Mouse (Mus musculus) neural tube, embryonic 14.5 days (tissue): Measurements from ENCODE around the gene Sptlc2. TPM values are rescaled to one million over a fixed set of nuclear protein-coding genes. Genes with fewer than 3 reads are reported as not detected.

Experiments used
- ATAC-seq: fragments of 200-750 bp; cut with Nextera tagmentation; 2 replicates; pipeline ENCODE4 v1.8.0; 2017; ENCODE audit warnings: low read depth, mild to moderate bottlenecking, moderate TSS enrichment, moderate library complexity
- H3K27ac ChIP-seq: fragments of 300-500 bp; sonication (generic); 2 replicates; pipeline ENCODE4 v1.5.1; 2014; ENCODE audit warnings: low read depth, mild to moderate bottlenecking, control low read depth, low read length, moderate library complexity, mixed read lengths
- H3K27me3 ChIP-seq: fragments of 300-500 bp; sonication (generic); 2 replicates; pipeline ENCODE4 v1.6.1; 2014; ENCODE audit warnings: low read length; ENCODE audit not compliant: control insufficient read depth, insufficient read depth
- H3K36me3 ChIP-seq: fragments of 300-500 bp; sonication (generic); 2 replicates; pipeline ENCODE4 v1.6.1; 2014; ENCODE audit warnings: low read length, mixed read lengths; ENCODE audit not compliant: control insufficient read depth, insufficient read depth
- H3K4me1 ChIP-seq: fragments of 300-500 bp; sonication (generic); 2 replicates; pipeline ENCODE4 v1.6.1; 2014; ENCODE audit warnings: low read length; ENCODE audit not compliant: control insufficient read depth, insufficient read depth
- H3K4me2 ChIP-seq: fragments of 300-500 bp; sonication (generic); 2 replicates; pipeline ENCODE4 v1.6.1; 2014; ENCODE audit warnings: mild to moderate bottlenecking, low read depth, low read length, control low read depth
- H3K4me3 ChIP-seq: fragments of 300-500 bp; sonication (generic); 2 replicates; pipeline ENCODE4 v1.5.1; 2014; ENCODE audit warnings: low read depth, low read length, control low read depth, mixed read lengths
- H3K9ac ChIP-seq: fragments of 300-500 bp; sonication (generic); replicated peaks from 2 replicates; pipeline ENCODE4 v1.6.1; 2014; ENCODE audit warnings: low read depth, mild to moderate bottlenecking, control low read depth, low read length, mixed read lengths
- H3K9me3 ChIP-seq: fragments of 300-500 bp; sonication (generic); 2 replicates; pipeline ENCODE4 v1.6.1; 2016; ENCODE audit warnings: low read length; ENCODE audit not compliant: control insufficient read depth
- WGBS: fragments of 180-500 bp; shearing (Covaris S2); extraction: QIAGEN DNeasy Blood & Tissue Kit; methylation state at CpG from one replicate; pipeline ENCODE4 v1.1.7; 2014; 5-methylcytosine and 5-hydroxymethylcytosine counted together
- polyA plus RNA-seq: library from polyadenylated mRNA; unstranded; fragments of >200 nt; fragmentation: Nextera tagmentation; extraction: Ambion mirVana; gene quantifications from 2 replicates; pipeline ENCODE4 v1.2.1, GENCODE M21; 2014

Gene Sptlc2
- polyA plus RNA-seq, 1 experiment from 2014 or later: 81.8 TPM

DNA sequence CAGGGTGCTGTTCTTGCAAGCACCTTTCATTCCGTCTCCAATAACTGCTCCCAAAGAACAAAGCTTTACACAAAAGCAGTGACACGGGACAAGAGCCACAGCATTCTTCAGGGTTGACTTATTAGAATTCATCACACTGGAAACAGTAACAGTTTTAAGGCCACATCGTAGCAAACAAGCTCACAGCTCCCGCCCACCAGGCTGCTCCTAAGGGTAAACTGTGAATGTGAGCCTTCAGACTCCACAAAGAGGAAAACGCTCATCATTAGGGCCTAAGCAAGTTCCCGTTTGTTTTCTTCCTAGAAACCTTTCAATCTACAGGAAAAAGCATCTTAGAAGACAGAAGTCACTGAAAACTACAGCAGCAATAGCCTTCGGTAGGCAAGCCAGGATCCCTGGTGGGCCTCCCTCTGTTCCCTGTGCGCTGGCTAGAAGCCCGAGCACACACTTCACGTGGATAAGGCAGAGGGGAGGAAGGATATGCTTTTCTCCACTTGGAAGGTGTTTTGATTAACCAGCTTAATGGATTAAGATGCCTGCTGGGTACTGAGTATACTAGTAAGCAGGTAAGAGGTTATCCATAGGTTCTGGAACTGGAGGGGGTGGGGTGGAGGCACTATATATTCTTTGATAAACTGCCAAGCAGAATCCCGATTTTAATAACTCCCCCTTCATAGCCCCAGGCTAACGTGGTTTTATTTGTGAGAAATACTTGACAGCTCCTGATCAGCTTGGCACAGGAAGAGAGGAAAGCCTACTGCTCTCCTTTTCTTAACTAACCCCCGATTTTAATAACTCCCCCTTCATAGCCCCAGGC is 82.2 kb downstream of the Sptlc2 start:
- H3K4me3 ChIP-seq: no peak overlapping the region
- ATAC-seq: no peak
- H3K36me3 ChIP-seq: peaks cover 9% of the 10 kb centered on the region
- no peak overlapping the region for H3K9ac ChIP-seq
- no peaks in the 10 kb centered on the region for H3K4me1 ChIP-seq
- no peaks in the 10 kb centered on the region for H3K27me3 ChIP-seq
- H3K4me2 ChIP-seq: no peak overlapping the region
- no peaks in the 10 kb centered on the region for H3K9me3 ChIP-seq
- no peak overlapping the region for H3K27ac ChIP-seq
- 34% methylated on average over 13 of the region's 13 CpGs for WGBS

DNA sequence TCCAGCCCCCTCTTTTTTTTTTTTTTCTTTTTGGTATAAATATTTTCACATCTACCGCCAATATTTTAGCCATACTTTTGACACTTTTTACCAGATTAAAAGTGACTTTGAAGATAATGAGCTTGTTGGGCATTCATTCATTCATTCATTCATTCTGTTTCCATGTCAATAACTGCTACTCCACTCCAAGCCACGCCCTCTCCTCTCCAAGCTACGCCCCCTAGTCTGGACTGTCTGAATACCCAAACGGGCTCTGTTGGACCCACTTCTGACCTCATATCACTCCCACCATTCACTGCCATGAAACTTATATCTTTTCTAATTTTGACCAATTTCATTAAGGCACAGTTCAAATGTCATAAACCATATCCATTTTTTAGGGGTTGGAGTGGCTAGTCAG is 87.0 kb downstream of the Sptlc2 start:
- 51% methylated on average over 4 of the region's 4 CpGs for WGBS
- ATAC-seq: no peak

DNA sequence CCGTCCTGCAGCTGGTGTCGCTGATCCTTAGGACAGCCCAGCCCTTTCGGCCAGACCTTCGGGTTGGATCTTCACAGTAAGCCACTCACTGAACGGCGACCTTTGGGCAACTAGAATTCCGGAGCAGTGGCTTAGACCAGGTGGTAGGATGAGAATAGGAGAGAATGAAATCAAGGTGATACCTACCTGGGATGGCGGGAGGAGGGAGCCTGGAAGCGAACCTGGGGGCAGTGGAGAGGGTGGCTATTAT is 87.8 kb downstream of the Sptlc2 start:
- H3K27ac ChIP-seq: no peak overlapping the region
- no peak overlapping the region for H3K9ac ChIP-seq
- H3K4me2 ChIP-seq: peak overlapping the region; percentile 89
- no peaks in the 10 kb centered on the region for H3K36me3 ChIP-seq
- H3K4me1 ChIP-seq: no peaks in the 10 kb centered on the region
- H3K9me3 ChIP-seq: no peaks in the 10 kb centered on the region
- under 1% methylated on average over 9 of the region's 9 CpGs for WGBS
- no peak for ATAC-seq
- peak overlapping the region; percentile 61 for H3K4me3 ChIP-seq
- peaks cover 15% of the 10 kb centered on the region for H3K27me3 ChIP-seq

More for the DNA sequence above, 87.0 kb downstream of the Sptlc2 start:
- Histone ChIP-seq H3K27ac (no peak overlapping the region), H3K4me3 (no peak overlapping the region), H3K27me3 (peaks cover 15% of the 10 kb centered on the region), H3K4me1 (no peaks in the 10 kb centered on the region), H3K4me2 (no peak overlapping the region), H3K36me3 (no peaks in the 10 kb centered on the region), H3K9me3 (no peaks in the 10 kb centered on the region), H3K9ac (no peak overlapping the region)

DNA sequence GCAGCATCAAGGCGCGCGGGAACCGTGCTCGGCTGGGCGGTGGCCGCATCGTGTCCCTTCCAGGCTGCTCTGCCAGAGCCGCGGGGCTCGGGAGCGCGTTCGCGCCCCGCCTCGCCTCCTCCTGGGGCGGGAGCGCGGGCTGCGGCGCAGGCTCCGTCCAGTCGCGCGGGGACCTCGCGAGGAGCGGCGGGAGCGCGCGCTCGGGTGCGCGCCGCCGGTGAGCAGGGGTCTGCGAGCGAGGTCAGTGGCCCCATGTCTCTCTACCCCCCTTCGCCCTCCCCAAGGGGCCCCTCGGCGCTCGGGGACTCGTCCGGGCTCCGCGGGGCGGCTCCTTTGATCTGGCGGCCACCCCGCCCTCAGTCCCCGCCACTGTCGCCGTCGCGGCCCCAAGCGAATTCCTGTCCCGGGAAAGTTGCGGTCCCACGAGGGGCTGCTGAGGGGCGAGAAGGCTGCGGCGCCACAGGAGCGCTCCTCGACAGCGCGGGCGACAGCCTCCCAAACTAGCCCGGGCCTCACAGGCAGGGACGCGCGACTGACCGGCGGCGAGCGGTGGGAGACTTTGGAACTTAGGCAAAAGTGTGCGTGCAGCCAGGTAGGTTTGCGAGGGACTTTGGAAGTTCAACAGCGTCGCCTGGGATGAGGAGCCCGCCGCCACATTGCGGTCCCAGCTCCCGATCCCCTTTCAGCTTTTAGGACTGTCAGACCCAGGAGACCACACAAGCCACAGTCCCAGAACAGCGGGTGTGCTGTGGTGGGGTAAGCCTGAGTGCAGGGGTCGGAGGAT is 88.3 kb downstream of the Sptlc2 start, which contains the start of gene Ism2:
Ism2 (minus strand) TSS at position 49 of the 784 bp plus-strand sequence.
- Histone ChIP-seq H3K27me3 (peaks cover 15% of the 10 kb centered on the region), H3K9me3 (no peaks in the 10 kb centered on the region), H3K4me1 (no peaks in the 10 kb centered on the region), H3K9ac (peak within 1 kb of the TSS; percentile 63), H3K36me3 (no peaks in the 10 kb centered on the region), H3K4me3 (peak within 1 kb of the TSS; percentile 61), H3K27ac (no peak within 1 kb of the TSS), H3K4me2 (peak within 1 kb of the TSS; percentile 89)
- peak; percentile 85 for ATAC-seq
- WGBS: under 1% methylated on average over 78 of the region's 86 CpGs

DNA sequence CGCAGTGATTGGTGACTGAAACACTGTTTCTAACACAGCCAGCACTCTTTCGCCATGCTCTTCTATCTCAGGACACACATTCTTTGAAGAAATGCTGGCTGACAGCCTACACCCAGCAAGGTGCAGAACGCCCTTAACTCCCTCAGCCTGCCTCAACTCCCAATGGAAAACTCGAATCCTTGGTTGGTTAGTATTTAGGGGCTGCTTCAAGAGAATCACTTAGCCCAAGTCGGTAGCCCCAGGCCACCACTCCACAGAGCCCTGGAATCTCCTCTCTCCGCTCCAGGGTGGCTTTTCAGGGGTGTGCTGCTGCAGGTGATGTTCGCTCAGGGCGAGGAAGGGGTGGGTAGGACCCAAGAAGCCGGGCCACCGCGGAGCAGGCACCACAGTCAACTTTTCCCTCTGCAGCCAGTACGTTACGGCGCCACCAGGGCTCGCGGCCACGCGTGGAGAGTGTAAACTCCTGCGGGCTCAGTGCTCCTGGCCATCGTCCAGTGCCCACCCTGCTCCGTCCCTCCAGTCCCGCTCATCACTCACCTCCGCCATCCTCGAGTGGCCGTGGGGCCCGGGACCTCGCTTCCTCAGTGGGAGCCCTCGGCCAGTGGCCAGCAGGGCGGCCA is 89.0 kb downstream of the Sptlc2 start:
- Histone ChIP-seq H3K27ac (no peak overlapping the region), H3K9ac (peak overlapping the region; percentile 63), H3K36me3 (no peaks in the 10 kb centered on the region), H3K27me3 (peaks cover 15% of the 10 kb centered on the region), H3K4me1 (no peaks in the 10 kb centered on the region), H3K4me2 (peak overlapping the region; percentile 89), H3K9me3 (no peaks in the 10 kb centered on the region), H3K4me3 (peak overlapping the region; percentile 61)
- peak; percentile 65 for ATAC-seq
- WGBS: 6% methylated on average over 29 of the region's 29 CpGs

DNA sequence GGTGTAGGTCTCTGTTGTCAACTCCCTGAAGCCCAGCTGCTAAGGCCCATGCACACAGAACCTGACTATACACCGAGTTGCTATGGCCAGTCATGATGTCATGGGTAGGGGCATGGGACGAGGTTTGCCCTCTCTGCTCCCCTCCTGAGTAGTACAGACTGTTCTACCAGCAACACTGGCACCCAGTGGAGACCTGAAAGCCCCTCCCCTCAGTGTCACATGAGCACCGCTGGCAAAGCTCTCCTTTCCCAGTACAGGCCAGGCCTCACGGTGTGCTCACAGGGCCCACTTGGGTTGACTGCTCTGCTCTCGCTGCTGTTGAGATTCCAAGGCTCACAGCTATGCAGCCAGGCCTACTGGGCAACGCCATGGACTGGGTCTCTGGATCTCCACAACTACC is 94.2 kb downstream of the Sptlc2 start:
- no peaks in the 10 kb centered on the region for H3K9me3 ChIP-seq
- H3K4me3 ChIP-seq: no peak overlapping the region
- no peak for ATAC-seq
- H3K27me3 ChIP-seq: 0 out of 2 replicates have a peak, but pooled peaks cover under 1% of the 10 kb centered on the region
- H3K4me2 ChIP-seq: no peak overlapping the region
- no peaks in the 10 kb centered on the region for H3K4me1 ChIP-seq
- no peak overlapping the region for H3K27ac ChIP-seq
- no peaks in the 10 kb centered on the region for H3K36me3 ChIP-seq
- no peak overlapping the region for H3K9ac ChIP-seq
- 71% methylated on average over 6 of the region's 6 CpGs for WGBS

DNA sequence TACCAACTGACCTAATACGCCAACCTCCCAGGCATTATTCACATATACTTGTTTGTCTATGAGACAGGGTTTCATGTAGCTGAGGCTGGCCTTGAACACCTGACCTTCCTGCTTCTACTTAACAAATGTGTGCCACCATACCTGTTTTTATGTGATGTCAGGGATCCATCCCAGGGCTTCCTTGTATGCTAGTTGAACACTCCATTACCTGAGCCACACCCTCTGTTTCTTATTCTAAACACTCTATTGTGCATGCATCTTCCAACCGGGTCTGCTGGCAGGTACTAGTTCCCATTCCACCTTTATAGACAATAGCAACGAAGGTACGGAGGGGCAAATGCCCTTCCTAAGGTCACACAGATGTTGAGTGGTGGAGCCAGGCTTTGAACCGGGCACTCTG is 99.1 kb downstream of the Sptlc2 start:
- no peak overlapping the region for H3K27ac ChIP-seq
- no peaks in the 10 kb centered on the region for H3K9me3 ChIP-seq
- no peak overlapping the region for H3K4me3 ChIP-seq
- no peak for ATAC-seq
- 92% methylated on average over 5 of the region's 5 CpGs for WGBS
- H3K27me3 ChIP-seq: no peaks in the 10 kb centered on the region
- no peaks in the 10 kb centered on the region for H3K4me1 ChIP-seq
- H3K4me2 ChIP-seq: no peak overlapping the region
- no peaks in the 10 kb centered on the region for H3K36me3 ChIP-seq
- no peak overlapping the region for H3K9ac ChIP-seq

DNA sequence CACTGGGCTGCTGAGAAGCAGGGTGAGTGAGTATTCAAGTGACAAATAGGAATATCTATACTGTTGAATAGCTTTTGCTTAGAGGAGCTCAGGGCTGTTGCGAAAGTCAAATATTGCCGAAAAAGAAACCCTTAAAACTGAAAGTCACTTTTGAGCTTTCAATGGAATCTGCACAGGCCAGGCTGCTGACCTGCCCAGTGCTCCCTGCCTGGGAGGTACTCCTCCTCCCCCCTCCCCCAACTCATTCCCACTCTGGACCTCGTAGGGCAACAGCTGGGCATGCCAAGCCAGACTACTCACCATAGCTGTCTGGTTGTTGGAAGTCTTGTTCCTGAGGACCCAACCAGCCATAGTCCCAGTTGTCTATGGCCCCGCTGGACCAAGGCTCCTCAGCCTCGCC is 103.4 kb downstream of the Sptlc2 start:
- H3K27me3 ChIP-seq: no peaks in the 10 kb centered on the region
- H3K4me2 ChIP-seq: no peak overlapping the region
- ATAC-seq: no peak
- no peak overlapping the region for H3K4me3 ChIP-seq
- H3K36me3 ChIP-seq: no peaks in the 10 kb centered on the region
- H3K27ac ChIP-seq: no peak overlapping the region
- H3K9me3 ChIP-seq: no peaks in the 10 kb centered on the region
- H3K9ac ChIP-seq: no peak overlapping the region
- H3K4me1 ChIP-seq: no peaks in the 10 kb centered on the region
- WGBS: 90% methylated on average over 5 of the region's 5 CpGs

DNA sequence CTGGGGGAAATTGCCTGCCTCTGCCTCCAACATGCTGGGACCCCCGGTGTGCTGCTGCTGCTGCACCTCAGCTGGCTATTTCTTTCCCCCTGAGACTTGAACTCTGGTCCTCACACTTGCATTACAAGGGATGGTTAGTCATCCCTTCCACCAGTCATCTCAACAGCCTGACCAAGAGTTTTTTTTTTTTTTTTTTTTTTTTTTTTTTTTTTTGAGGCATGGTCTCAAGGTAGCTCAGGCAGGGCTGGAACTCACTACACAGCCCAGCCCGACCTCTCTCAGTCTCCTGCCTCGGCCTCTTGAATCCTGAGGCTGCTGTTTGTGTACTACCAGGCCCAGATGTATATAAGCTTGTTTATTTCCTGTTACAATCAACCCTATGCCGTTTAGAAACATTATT is 103.9 kb downstream of the Sptlc2 start:
- H3K4me1 ChIP-seq: no peaks in the 10 kb centered on the region
- no peaks in the 10 kb centered on the region for H3K36me3 ChIP-seq
- 81% methylated on average over 4 of the region's 4 CpGs for WGBS
- no peaks in the 10 kb centered on the region for H3K27me3 ChIP-seq
- H3K4me3 ChIP-seq: no peak overlapping the region
- no peaks in the 10 kb centered on the region for H3K9me3 ChIP-seq
- no peak overlapping the region for H3K9ac ChIP-seq
- no peak overlapping the region for H3K4me2 ChIP-seq
- H3K27ac ChIP-seq: no peak overlapping the region
- no peak for ATAC-seq
